In genomic region chr2:35260291-35260690, GRCm38 (mm10) we compare ENCODE assay signal across 18 mouse cellular contexts. TPM values are rescaled to one million over a fixed set of nuclear protein-coding genes. Genes with fewer than 3 reads are reported as not detected.
A peak's percentile ranks its signal among the peaks of the same experiment; 100 is the strongest.
DNase-seq lines count a peak whose midpoint lies in the region; ATAC-seq and TF ChIP-seq lines count a peak whose summit lies in the region.
"Had no signal": no experiment of that assay in that cellular context is flagged by ENCODE, and none has a peak within 500 bp of the region (broad histone marks: within the 10 kb centered on the region; RNA-seq: fewer than 3 reads in every experiment).

No protein-coding gene starts in this region.

- H3K9ac ChIP-seq in heart, embryonic 11.5 days (ENCODE audit: low read depth, low read length) = no peak overlapping the region
- H3K9ac ChIP-seq in kidney, embryonic 15.5 days = no peak overlapping the region
- H3K9ac ChIP-seq in MEL (ENCODE audit: control insufficient read depth, low read depth, low read length, poor library complexity, severe bottlenecking) = peak overlapping the region; percentile 72
- H3K9ac ChIP-seq in intestine, embryonic 15.5 days = no peak overlapping the region

- no peak for DNase-seq in heart, adult 11 months
- DNase-seq in kidney, adult 9 months = no peak
- peak; percentile 68 for DNase-seq in MEL (ENCODE audit: low read depth, low spot score)
- DNase-seq in adrenal gland, postnatal 14 days = no peak
- DNase-seq: adrenal gland, postnatal 36 days; cerebellum, postnatal 14 days; gastrocnemius, adult 2 months; heart, adult 2 months; layer of hippocampus, postnatal 36 days; lung, adult 2 months; right cerebral cortex, adult 18-20 months had no signal

- H3K4me3 ChIP-seq in heart, embryonic 11.5 days (ENCODE audit: low read depth, low read length) = no peak overlapping the region
- H3K4me3 ChIP-seq in kidney, embryonic 15.5 days (replicated peaks) = no peak overlapping the region
- peak overlapping the region; percentile 67 to 68 for H3K4me3 ChIP-seq in MEL (ENCODE audit: control insufficient read depth in 1 of 2, insufficient read depth in 1 of 2, low read depth in 2 of 2, low read length in 2 of 2)
- H3K4me3 ChIP-seq in intestine, embryonic 15.5 days (replicated peaks) = no peak overlapping the region
- H3K4me3 ChIP-seq: gastrocnemius, adult 2 months; heart, adult 2 months had no signal

- H3K27me3 ChIP-seq in heart, embryonic 11.5 days (ENCODE audit: control insufficient read depth, insufficient read depth, low read length) = no peaks in the 10 kb centered on the region
- peaks cover 6% of the 10 kb centered on the region; the same call in 1 of the 2 replicates for H3K27me3 ChIP-seq in kidney, embryonic 15.5 days
- H3K27me3 ChIP-seq in MEL (ENCODE audit: control insufficient read depth in 1 of 2, insufficient read depth in 2 of 2, low read length in 2 of 2) = no peaks in the 10 kb centered on the region
- no peaks in the 10 kb centered on the region for H3K27me3 ChIP-seq in intestine, embryonic 15.5 days (replicated peaks)
- H3K27me3 ChIP-seq: Patski had no signal

- 34% methylated on average over 1 of the region's 1 CpGs for WGBS in heart, embryonic 11.5 days (ENCODE audit: insufficient replicate concordance)
- WGBS in kidney, embryonic 15.5 days = 48% methylated on average over 1 of the region's 1 CpGs
- WGBS in intestine, embryonic 15.5 days = 41% methylated on average over 1 of the region's 1 CpGs

- no peaks in the 10 kb centered on the region for H3K9me3 ChIP-seq in heart, embryonic 11.5 days (replicated peaks; ENCODE audit: control insufficient read depth, low read length)
- H3K9me3 ChIP-seq in kidney, embryonic 15.5 days (replicated peaks) = no peaks in the 10 kb centered on the region
- no peaks in the 10 kb centered on the region for H3K9me3 ChIP-seq in MEL (replicated peaks; ENCODE audit: insufficient read depth, low read length)
- no peaks in the 10 kb centered on the region for H3K9me3 ChIP-seq in intestine, embryonic 15.5 days

- peak overlapping the region; percentile 84; the same call in 1 of the 2 replicates for H3K27ac ChIP-seq in heart, embryonic 11.5 days (ENCODE audit: low read depth, low read length)
- H3K27ac ChIP-seq in kidney, embryonic 15.5 days = peak overlapping the region; percentile 72
- peak overlapping the region; percentile 73 for H3K27ac ChIP-seq in MEL (ENCODE audit: control insufficient read depth, low read depth, low read length)
- H3K27ac ChIP-seq in intestine, embryonic 15.5 days = peak overlapping the region; percentile 87; the same call in 1 of the 2 replicates
- H3K27ac ChIP-seq: gastrocnemius, adult 2 months; heart, adult 2 months had no signal

- H3K4me1 ChIP-seq in heart, embryonic 11.5 days (ENCODE audit: control insufficient read depth, insufficient read depth, low read length) = peaks cover 33% of the 10 kb centered on the region
- peaks cover 54% of the 10 kb centered on the region for H3K4me1 ChIP-seq in kidney, embryonic 15.5 days
- peaks cover 19 to 42% of the 10 kb centered on the region in 2 experiments for H3K4me1 ChIP-seq in MEL (ENCODE audit: control insufficient read depth in 1 of 2, insufficient read depth in 2 of 2, low read length in 2 of 2)
- peaks cover 30% of the 10 kb centered on the region for H3K4me1 ChIP-seq in intestine, embryonic 15.5 days (replicated peaks)

- H3K36me3 ChIP-seq in heart, embryonic 11.5 days (ENCODE audit: control insufficient read depth, insufficient read depth, low read length) = no peaks in the 10 kb centered on the region
- H3K36me3 ChIP-seq in kidney, embryonic 15.5 days = no peaks in the 10 kb centered on the region
- H3K36me3 ChIP-seq in MEL (ENCODE audit: control insufficient read depth in 1 of 2, insufficient read depth in 2 of 2, low read length in 2 of 2) = peaks cover 0 to 32% of the 10 kb centered on the region in 2 experiments; a peak in 2 of 4 replicates
- H3K36me3 ChIP-seq in intestine, embryonic 15.5 days = no peaks in the 10 kb centered on the region

- TF ChIP-seq POLR2A in MEL (IDR thresholded peaks at IDR 0.05; ENCODE audit: control insufficient read depth in 1 of 2, insufficient read depth in 1 of 2, low read depth in 1 of 2, low read length in 2 of 2, poor library complexity in 1 of 2) = no peak

- no peak for TF ChIP-seq CTCF in MEL (IDR thresholded peaks at IDR 0.05 in 2 of 3, conservative IDR thresholded peaks at IDR 0.05 in 1 of 3; ENCODE audit: control insufficient read depth in 1 of 3, insufficient read depth in 1 of 3, low read depth in 2 of 3, low read length in 3 of 3, poor library complexity in 1 of 3, severe bottlenecking in 1 of 3)

- no peak for ATAC-seq in heart, embryonic 11.5 days (replicated peaks; ENCODE audit: insufficient number of reproducible peaks, low FRiP score, low TSS enrichment)
- no peak for ATAC-seq in kidney, embryonic 15.5 days (replicated peaks; ENCODE audit: low FRiP score)
- ATAC-seq in intestine, embryonic 15.5 days = no peak
- ATAC-seq in CD4-positive, CD25-positive, alpha-beta regulatory T cell, adult 4 months = no peak
- ATAC-seq: hindbrain, embryonic 16.5 days; midbrain, embryonic 16.5 days; Patski had no signal

- TF ChIP-seq EP300 in MEL (IDR thresholded peaks at IDR 0.05; ENCODE audit: low read depth in 1 of 2, low read length in 2 of 2) = no peak

- TF ChIP-seq RAD21 in MEL (IDR thresholded peaks at IDR 0.05; ENCODE audit: low read depth, low read length) = no peak

- H3K79me2 ChIP-seq in MEL (ENCODE audit: control insufficient read depth, insufficient read depth, low read length, poor library complexity) = no peaks in the 10 kb centered on the region

- no peak overlapping the region for H3K4me2 ChIP-seq in heart, embryonic 11.5 days
- H3K4me2 ChIP-seq in kidney, embryonic 15.5 days = no peak overlapping the region
- no peak overlapping the region for H3K4me2 ChIP-seq in intestine, embryonic 15.5 days (replicated peaks)

TF ChIP-seq in MEL, 35 proteins besides CTCF, POLR2A, EP300 and RAD21:
- TF ChIP-seq CHD1 (IDR thresholded peaks at IDR 0.05; ENCODE audit: low read depth, low read length) (no peak), ELF1 (IDR thresholded peaks at IDR 0.05; ENCODE audit: low read depth, low read length) (no peak), POLR2AphosphoS5 (IDR thresholded peaks at IDR 0.05; ENCODE audit: borderline replicate concordance, low read depth, low read length) (no peak), MAZ (IDR thresholded peaks at IDR 0.05; ENCODE audit: low read depth, low read length) (no peak; the same call in 1 of the 2 replicates), USF2 (IDR thresholded peaks at IDR 0.05; ENCODE audit: borderline replicate concordance in 1 of 2, insufficient read depth in 1 of 2, low read depth in 1 of 2, low read length in 2 of 2) (no peak), TBP (IDR thresholded peaks at IDR 0.05; ENCODE audit: low read depth, low read length) (no peak), RCOR1 (IDR thresholded peaks at IDR 0.05; ENCODE audit: low read depth, low read length) (no peak), TAL1 (IDR thresholded peaks at IDR 0.05; ENCODE audit: low read length) (no peak), JUND (IDR thresholded peaks at IDR 0.05; ENCODE audit: low read depth, low read length) (no peak), KAT2A (conservative IDR thresholded peaks at IDR 0.05; ENCODE audit: low read depth, low read length) (no peak), MYC (IDR thresholded peaks at IDR 0.05; ENCODE audit: low read depth, low read length) (no peak), GABPA (IDR thresholded peaks at IDR 0.05; ENCODE audit: low read depth, low read length) (no peak), SIN3A (IDR thresholded peaks at IDR 0.05; ENCODE audit: low read length) (no peak), MXI1 (IDR thresholded peaks at IDR 0.05; ENCODE audit: low read depth, low read length) (no peak; the same call in 1 of the 2 replicates), CHD2 (IDR thresholded peaks at IDR 0.05; ENCODE audit: low read length) (no peak), MYB (IDR thresholded peaks at IDR 0.05; ENCODE audit: low read depth, low read length) (no peak), E2F4 (IDR thresholded peaks at IDR 0.05; ENCODE audit: borderline replicate concordance, low read depth, low read length) (no peak), MAX (IDR thresholded peaks at IDR 0.05; ENCODE audit: low read length) (no peak)

RNA-seq across cellular contexts. Expression of gene Gsn, which starts 4.1 kb away (rescaled TPM):
- polyA plus RNA-seq in heart, embryonic 11.5 days (2014; fragmentation: Nextera tagmentation; extraction: Ambion mirVana) = 116 and 132 TPM in 2 replicates
- polyA plus RNA-seq in kidney, embryonic 15.5 days (2015; fragmentation: Nextera tagmentation; extraction: Ambion mirVana) = 129 and 144 TPM in 2 replicates
- 6.0 and 8.0 TPM in 2 replicates for total RNA-seq in MEL (2012; rRNA removed)
- polyA plus RNA-seq in MEL (2012; ENCODE audit: insufficient read depth in 1 of 2, insufficient read length in 2 of 2, low read depth in 1 of 2, low replicate concordance in 2 of 2, missing spikeins in 1 of 2) = 1 to 10 TPM in 1 of 2 experiments, not detected in 1; 8.2 TPM
- polyA plus RNA-seq in intestine, embryonic 15.5 days (2015; fragmentation: Nextera tagmentation; extraction: Ambion mirVana) = 167 and 170 TPM in 2 replicates
- 179 and 208 TPM in 2 replicates for total RNA-seq in adrenal gland, postnatal 14 days (2021)
- 10 to 100 TPM; 27.3 to 33.1 TPM for polyA plus RNA-seq in CD4-positive, CD25-positive, alpha-beta regulatory T cell, adult 4 months (2017; shearing (Covaris generic))

RNA-seq across cellular contexts. Expression of gene Rab14, which starts 59.4 kb away (rescaled TPM):
- polyA plus RNA-seq in heart, embryonic 11.5 days (2014; fragmentation: Nextera tagmentation; extraction: Ambion mirVana) = 212 and 239 TPM in 2 replicates
- polyA plus RNA-seq in kidney, embryonic 15.5 days (2015; fragmentation: Nextera tagmentation; extraction: Ambion mirVana) = 342 and 349 TPM in 2 replicates
- 27.2 and 28.1 TPM in 2 replicates for total RNA-seq in MEL (2012; rRNA removed)
- 10 to 100 TPM; 78.1 to 81.6 TPM for polyA plus RNA-seq in MEL (2012; ENCODE audit: insufficient read depth in 1 of 2, insufficient read length in 2 of 2, low read depth in 1 of 2, low replicate concordance in 2 of 2, missing spikeins in 1 of 2)
- polyA plus RNA-seq in intestine, embryonic 15.5 days (2015; fragmentation: Nextera tagmentation; extraction: Ambion mirVana) = 292 and 338 TPM in 2 replicates
- total RNA-seq in adrenal gland, postnatal 14 days (2021) = 184 and 199 TPM in 2 replicates
- 100 to 1,000 TPM in 1 of 2 experiments, 10 to 100 TPM in 1; 86.1 to 124 TPM for polyA plus RNA-seq in CD4-positive, CD25-positive, alpha-beta regulatory T cell, adult 4 months (2017; shearing (Covaris generic))

Comparison
In these comparisons a context has a peak if more than half of its experiments do, and no peak if none do; other contexts are left out.
1. H3K4me3 ChIP-seq: peak in MEL (2 of 2); none in heart, embryonic 11.5 days (single experiment), kidney, embryonic 15.5 days (single experiment) and intestine, embryonic 15.5 days (single experiment).
2. Peak in every context shown above with its lines, with median percentiles within 50 percentile points of each other: H3K27ac ChIP-seq.